Mouse (Mus musculus): ENCODE data around the gene Tmem119. TPM values are rescaled to one million over a fixed set of nuclear protein-coding genes. Genes with fewer than 3 reads are reported as not detected.
"Not testable (repeated sequence)": the region's sequence is repeated elsewhere in the genome, so short reads cannot be mapped to it uniquely, and the experiment has no call there.

The Tmem119 gene
- total RNA-seq, 4 experiments from 2014 or later: 21.4 to 31.5 (median 25.0) TPM

DNA sequence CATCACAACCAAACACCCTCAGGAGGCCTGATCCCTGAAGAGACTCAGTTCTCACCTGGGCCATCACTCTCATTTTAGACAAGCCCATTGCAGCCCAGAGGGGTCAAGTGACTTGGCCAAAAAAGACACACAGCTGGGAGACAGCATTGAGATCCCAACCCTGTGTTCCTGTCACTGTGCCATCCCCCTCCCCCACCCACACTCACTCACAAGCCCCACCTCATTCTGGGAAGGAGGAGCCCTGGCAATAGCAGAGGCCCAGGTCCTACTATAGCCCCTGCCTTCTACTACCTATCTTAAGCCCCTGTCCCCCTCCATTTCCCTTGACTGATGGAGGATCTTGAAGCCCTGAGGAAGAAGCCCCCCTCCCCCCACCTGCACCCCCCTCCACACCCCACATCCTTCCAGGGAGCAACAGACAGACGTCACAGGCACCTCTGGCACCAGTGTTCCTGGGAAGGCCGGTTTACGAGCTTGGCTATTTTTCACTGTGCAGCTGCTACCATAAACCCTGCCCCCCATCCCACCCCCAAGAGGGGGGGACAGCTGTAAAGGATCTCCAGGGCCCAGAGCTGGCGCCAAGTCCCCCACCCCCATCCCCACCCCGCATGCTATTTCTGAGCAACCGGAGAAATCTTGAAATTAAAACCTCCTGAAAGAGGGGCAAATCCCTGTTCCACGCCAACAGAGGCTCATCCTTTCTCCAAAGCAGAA is 11.1 kb downstream of the Tmem119 start:
- DNase-seq (ENCODE audit: low spot score in 2 of 2): no peak

DNA sequence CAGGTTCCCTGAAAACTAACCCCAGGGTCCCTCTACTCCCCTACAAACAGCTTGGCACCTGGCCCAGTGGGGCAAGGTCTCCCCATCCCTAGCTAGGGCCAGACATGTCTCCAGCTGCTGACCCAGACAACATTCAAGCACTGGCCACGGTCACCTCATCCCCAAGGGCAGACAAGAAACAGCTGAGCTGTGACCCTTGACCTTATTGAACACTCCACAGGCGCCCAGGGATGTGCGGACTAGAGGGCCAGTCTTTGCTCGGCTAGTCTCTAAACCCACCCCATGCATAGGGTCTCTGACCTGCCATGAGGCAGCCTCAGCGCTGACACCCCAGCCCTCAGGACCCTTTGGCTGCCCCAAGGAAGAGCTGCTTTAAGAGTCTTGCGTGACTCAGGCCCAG is 11.7 kb downstream of the Tmem119 start:
- no peak for DNase-seq (ENCODE audit: low spot score in 2 of 2)

DNA sequence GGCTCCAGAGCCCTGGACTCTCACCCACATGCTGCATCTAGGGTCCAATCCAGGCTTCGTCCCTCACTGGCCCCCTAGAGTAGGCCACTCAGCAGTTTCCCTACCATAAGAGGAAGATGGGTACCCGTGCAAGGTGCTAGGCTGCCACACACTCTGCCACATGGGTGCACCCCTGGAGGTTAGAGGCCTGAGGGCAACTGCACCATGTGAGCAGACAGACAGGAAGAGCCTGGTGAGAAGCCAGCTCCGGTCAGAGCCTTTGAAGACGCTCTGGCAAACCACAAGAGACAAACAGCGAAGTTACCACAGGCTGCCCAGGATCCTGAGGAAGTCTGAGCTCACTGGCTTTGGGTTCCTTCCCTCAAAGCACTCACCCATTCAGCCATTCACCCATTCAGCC is 13.3 kb downstream of the Tmem119 start:
- DNase-seq (ENCODE audit: low spot score in 2 of 2): no peak

DNA sequence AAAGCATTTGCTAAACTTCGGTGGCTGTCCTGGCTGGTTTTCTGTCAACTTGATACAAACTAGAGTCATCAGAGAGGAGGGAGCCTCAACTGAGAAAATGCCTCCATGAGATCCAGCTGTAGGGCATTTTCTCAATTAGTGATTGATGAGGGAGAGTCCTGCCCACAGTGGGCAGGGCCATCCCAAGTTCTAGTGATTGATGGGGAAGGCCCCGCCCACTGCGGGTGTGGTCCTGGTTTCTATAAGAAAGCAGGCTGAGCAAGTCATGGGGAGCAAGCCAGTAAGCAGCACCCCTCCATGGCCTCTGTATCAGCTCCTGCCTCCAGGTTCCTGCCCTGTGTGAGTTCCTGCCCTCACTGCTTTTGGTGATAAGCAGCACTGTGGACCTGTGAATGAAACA is 16.2 kb downstream of the Tmem119 start:
- not testable (repeated sequence) for DNase-seq (ENCODE audit: low spot score in 2 of 2)

DNA sequence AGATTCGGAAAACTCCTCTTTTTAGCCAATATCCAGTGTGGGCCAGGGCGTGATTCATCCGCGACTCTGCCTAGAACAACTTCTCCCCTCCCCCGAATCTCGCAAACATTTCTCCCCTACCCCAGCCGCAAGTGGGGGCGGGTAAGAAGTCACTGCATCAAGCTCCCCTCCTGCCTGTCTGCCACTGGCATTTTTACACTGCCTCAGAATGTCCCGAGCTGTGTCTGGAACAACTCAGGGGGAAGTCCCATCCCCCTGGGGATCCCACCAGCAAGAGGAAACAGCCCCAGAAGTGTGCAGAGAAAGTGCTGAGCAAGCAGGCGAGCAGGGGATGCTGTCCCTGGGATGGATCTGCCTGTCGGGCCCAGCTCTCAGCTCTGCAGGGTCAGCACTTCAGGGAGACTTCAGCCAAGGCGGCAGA is 16.7 kb downstream of the Tmem119 start:
- peak in 1 of 2 experiments; percentile 32 for DNase-seq (ENCODE audit: low spot score in 2 of 2)

GRCm38 (mm10) chr5:113782624-113783023 is 17.7 kb downstream of the Tmem119 start:
- DNase-seq (ENCODE audit: low spot score in 2 of 2): no peak

DNA sequence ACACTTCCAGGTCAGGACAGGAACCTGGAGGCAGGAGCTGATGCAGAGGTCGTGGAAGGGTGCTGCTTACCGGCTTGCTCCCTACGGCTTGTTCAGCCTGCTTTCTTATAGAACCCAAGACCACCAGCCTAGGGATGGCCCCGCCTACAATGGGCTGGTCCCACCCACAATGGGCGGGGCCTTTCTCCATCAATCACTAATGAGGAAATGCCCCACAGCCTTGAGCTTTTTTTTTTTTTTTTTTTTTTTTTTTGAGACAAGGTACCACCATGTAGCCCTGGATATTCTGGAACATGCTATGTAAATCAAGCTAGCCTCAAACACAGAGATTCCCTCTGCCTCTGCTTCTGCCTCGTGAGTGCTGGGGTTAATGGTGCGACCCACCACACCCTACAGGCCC is 18.4 kb downstream of the Tmem119 start:
- DNase-seq (ENCODE audit: low spot score in 2 of 2): no peak

DNA sequence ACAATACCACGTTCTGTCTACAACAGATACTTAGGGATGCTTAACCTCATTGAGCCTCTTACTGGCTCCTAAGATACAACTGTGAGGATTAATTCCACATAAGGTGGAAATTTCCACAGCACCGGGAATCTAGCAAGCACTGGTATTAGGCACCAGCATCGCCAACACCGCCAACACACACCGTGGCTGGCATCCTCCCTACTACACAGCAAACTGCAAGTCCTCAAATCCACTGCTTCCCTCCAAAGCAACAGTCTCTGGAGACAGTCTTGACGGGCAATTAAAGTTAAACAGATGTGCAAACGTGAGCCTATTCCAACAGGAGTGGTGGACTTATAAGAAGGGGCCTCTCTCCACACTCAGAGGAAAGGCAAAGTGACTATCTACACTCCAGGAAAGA is 19.1 kb downstream of the Tmem119 start:
- no peak for DNase-seq (ENCODE audit: low spot score in 2 of 2)

- DNase-seq (ENCODE audit: low spot score in 2 of 2): no peak
These were observed 19.6 kb downstream of the Tmem119 start for GRCm38 (mm10) chr5:113780763-113781162.

- no peak for DNase-seq (ENCODE audit: low spot score in 2 of 2)
These were observed 20.1 kb downstream of the Tmem119 start for GRCm38 (mm10) chr5:113780082-113780752.

DNA sequence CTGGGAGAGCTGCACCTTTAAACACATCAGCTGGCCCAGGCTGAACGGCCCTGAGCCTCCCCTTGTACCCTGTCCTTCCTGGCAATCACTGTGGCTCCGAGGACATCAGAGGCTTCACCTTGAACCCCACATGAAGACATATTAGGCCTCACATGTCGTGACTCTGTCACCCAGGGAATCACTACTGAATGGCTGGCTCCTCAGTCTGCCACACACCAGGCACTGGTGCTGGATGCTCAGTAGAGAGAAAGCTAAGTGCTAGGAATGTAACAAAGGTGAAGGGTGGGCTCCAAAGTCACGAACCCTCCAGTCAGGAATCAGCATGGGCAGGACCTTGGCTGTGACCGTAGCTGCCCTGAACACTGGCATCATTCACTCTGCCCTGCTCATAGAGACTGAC is 20.7 kb downstream of the Tmem119 start:
- no peak for DNase-seq (ENCODE audit: low spot score in 2 of 2)

- DNase-seq (ENCODE audit: low spot score in 2 of 2): not testable (repeated sequence)
These were observed 22.6 kb downstream of the Tmem119 start for GRCm38 (mm10) chr5:113777728-113778127.

DNA sequence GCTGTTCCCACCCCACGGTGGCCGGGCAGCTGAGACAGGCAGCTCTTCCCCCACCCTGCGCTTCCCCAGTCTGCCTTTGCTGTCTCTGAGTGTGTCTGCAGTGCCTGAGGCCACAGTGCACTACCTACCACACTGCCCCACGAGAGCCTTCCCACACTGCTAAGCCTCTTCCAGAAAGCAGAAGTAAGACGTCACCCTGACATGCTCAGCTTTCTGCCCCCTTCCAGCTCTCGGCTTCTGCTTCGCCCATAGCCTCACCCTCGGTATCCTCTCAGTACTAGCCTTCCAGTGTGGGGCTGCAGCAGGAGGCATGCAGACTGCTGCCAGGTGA is 23.5 kb downstream of the Tmem119 start:
- no peak for DNase-seq (ENCODE audit: low spot score in 2 of 2)

DNA sequence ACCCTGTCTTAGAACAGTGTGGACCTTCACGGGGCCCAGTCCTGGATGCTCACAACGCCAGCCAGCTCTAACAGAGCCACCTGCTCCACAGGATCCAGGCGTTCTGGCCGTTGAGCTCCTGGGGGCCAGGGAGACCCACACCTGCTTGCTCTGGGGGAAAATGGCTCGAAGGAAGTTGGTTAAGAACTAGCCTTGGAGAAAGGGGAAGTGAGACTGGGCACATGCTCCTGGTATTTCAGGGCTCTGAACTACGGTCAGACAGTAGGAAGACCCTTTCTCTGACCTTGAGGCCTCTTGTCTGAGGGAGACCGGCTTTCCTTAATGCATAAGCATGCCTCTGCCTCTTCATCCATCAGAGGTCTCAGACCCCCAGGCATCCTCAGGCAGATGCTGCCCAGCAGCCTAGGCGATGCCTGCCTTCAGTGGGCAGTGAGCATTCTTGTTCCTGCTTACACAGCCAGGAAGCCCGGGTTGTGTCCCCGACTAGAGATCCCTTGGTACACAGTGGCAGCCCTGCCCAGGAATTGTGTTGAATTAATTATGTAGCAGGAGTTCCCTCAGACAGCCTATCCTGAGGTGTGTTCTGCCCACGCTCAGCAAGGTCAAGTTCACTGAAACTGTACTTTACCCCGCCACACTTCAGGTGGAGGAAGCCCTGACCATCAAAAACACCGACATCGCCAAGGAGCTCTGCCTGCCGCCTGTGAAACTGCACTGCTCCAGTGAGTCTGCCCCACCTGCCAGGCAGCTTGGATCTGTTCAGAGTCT is 24.0 kb downstream of the Tmem119 start:
- DNase-seq (ENCODE audit: low spot score in 2 of 2): no peak

DNA sequence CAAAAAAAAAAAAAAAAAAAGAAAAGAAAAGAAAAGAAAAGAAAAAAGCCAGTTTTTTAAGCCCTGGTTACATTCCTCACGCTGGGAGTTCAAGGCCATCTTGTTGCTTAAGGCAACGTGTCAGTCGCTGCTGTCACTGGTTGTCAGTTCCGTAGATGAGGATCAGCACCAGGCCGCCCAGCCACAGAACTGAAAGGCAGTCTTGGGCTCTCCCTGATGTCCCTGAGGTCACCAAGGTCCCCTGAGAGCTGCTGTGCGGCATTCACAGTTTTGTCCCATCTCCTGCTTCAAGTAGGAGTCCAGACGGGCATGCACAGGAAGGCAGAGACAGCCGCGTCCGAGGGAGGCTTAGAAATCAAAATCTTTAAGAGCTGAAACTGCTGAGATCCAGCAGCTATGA is 24.7 kb downstream of the Tmem119 start:
- DNase-seq (ENCODE audit: low spot score in 2 of 2): no peak

DNA sequence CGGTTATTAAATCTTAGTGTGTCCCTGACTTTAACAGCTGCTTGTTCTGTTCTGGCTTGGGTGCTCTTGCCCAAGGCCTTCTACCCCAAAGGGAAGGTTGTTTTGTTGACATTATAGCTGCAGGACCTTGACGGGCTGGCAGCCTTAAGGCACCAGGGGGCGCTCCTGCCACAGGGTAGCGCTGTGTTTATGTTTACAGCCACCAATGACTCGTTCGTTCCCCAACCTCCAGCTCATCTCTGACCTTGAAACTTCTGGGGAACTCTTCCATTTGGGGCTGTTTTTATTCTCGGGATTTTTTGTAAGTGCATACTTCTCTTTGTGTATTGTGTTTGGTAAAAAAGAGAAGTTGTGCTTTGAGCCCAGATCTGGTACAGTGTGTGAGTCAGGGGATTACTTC is 26.7 kb downstream of the Tmem119 start:
- DNase-seq (ENCODE audit: low spot score in 2 of 2): peak; percentile 57 to 72

GRCm38 (mm10) chr5:113772905-113773519 is 27.3 kb downstream of the Tmem119 start:
- DNase-seq (ENCODE audit: low spot score in 2 of 2): no peak

GRCm38 (mm10) chr5:113772450-113772895 is 27.8 kb downstream of the Tmem119 start, which contains the start of the genes Sart3 and Iscu:
Gene Sart3, minus strand, starts transcription at chr5:113772510.
Gene Iscu, plus strand, starts transcription at chr5:113772748.
- peak; percentile 84 to 90 for DNase-seq (ENCODE audit: low spot score in 2 of 2)

GRCm38 (mm10) chr5:113771213-113772162 is 28.8 kb downstream of the Tmem119 start:
- DNase-seq (ENCODE audit: low spot score in 2 of 2): peak; percentile 87 to 89

- DNase-seq (ENCODE audit: low spot score in 2 of 2): no peak
These were observed 31.5 kb downstream of the Tmem119 start for GRCm38 (mm10) chr5:113768806-113769205.
